Mouse (Mus musculus): Measurements from ENCODE around the gene Gm4767.
"Not testable (repeated sequence)": the region's sequence is repeated elsewhere in the genome, so short reads cannot be mapped to it uniquely, and the experiment has no call there.

Gene Gm4767

GRCm38 (mm10) chr10:81811899-81812298, at the start of gene Gm4767:
TSS of gene Gm4767 (plus strand) at chr10:81812186.
- DNase-seq = not testable (repeated sequence)

- DNase-seq = not testable (repeated sequence)
These were observed 41.2 kb upstream of the Gm4767 start, which contains the start of gene Gm3055 for GRCm38 (mm10) chr10:81770506-81771403. TSS of gene Gm3055 (minus strand) at chr10:81771161.

GRCm38 (mm10) chr10:81771404-81771777, 40.6 kb upstream of the Gm4767 start:
- DNase-seq = not testable (repeated sequence)

- DNase-seq = not testable (repeated sequence)
These were observed 34.2 kb downstream of the Gm4767 start for GRCm38 (mm10) chr10:81846219-81846618.

- DNase-seq = not testable (repeated sequence)
These were observed 51.7 kb downstream of the Gm4767 start, which contains the start of gene Gm32687 for GRCm38 (mm10) chr10:81863409-81864407. TSS of gene Gm32687 (plus strand) at chr10:81863934.

All from retina, postnatal 1 day (tissue).